Mouse (Mus musculus) kidney, adult 2 months (tissue): Measurements from ENCODE around the gene Ksr1.

Experiments
- CTCF ChIP-seq: fragments of 200-500 bp; conservative IDR thresholded peaks from 2 replicates; pipeline ENCODE4 v1.5.1; 2011; ENCODE audit warnings: low read depth, mild to moderate bottlenecking, control low read depth, low read length, moderate library complexity, mixed read lengths; ENCODE audit not compliant: insufficient read depth, insufficient read length
- POLR2A ChIP-seq: fragments of 200-500 bp; IDR thresholded peaks from one replicate; pipeline ENCODE4 v1.6.1; 2011; ENCODE audit warnings: low read depth, low read length, control low read depth

DNA sequence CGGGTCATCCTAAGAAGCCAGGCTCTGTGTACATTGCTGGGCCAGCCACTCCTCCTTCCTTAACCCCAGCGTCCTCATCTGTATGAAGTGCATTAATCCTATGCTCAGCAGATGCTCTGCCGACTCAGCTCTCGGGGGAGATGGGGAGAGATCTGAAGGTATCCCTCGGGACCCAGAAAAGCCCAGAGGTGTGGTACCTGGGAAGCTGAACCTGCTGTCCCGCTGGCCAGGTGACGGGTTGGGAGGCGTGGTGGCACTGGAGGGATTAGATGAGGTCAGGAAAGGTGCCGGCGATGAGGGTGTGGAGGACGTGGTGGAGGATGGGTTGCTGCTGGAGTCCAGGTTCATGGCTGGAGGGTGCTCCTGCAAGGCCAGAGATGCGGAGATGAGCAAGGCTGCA lies 113.2 kb downstream of the Ksr1 start:
- TF ChIP-seq CTCF (no peak), POLR2A (no peak)
